Mouse (Mus musculus): ENCODE measurements around the gene Prkag1.

The Prkag1 gene

DNA sequence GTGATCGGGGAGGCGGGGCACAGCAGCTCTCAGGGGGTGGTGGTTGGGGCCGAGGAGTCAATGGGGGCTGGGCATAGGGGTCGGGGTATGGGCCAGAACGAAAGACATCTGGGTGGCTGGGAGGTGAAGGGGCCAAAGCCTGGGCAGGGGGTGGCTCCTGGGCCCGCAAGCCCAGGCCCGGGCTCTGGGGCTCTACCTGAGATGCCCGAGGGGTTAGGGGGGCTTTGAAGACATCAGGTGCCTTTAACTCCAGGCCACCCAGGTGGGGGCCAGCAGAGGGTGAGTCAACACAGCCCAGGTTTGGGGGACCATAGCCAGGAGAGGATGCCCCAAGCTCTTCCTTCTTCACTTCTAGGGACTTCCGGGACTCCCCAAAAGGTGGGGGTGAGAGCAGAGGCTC lies 21.4 kb upstream of the Prkag1 start:
- DNase-seq: no peak

GRCm38 (mm10) chr15:98852071-98852470 lies 20.8 kb upstream of the Prkag1 start:
- no peak for DNase-seq

GRCm38 (mm10) chr15:98851229-98851818 lies 20.0 kb upstream of the Prkag1 start:
- DNase-seq: no peak

GRCm38 (mm10) chr15:98850668-98851067 lies 19.3 kb upstream of the Prkag1 start:
- DNase-seq: no peak

GRCm38 (mm10) chr15:98849956-98850600 lies 18.8 kb upstream of the Prkag1 start:
- DNase-seq: no peak

GRCm38 (mm10) chr15:98849165-98849564 lies 17.8 kb upstream of the Prkag1 start:
- DNase-seq: no peak

DNA sequence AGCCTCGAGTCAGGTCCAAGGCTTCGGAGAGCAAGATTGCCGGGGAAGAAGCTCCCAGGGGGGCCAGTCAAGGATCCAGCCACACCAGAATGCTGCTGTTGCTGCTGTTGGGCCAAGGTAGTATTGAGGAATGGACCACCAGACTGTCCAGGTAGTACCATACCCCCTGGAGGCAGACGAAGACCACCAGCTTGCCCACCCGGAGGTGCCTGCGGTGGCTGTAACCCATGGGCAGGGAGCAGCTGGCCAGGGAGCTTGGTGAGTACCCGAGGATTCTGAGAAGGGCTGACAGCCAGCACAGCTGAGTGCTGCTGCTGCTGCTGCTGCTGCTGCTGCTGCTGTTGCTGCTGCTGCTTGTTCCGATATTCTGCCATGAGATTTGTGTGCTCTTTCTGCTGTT lies 14.8 kb upstream of the Prkag1 start:
- DNase-seq: no peak

- no peak for DNase-seq
Observed at GRCm38 (mm10) chr15:98845149-98845548, 13.8 kb upstream of the Prkag1 start.

GRCm38 (mm10) chr15:98843595-98844223 lies 12.4 kb upstream of the Prkag1 start:
- no peak for DNase-seq

GRCm38 (mm10) chr15:98839671-98840585 lies 8.6 kb upstream of the Prkag1 start:
- DNase-seq: no peak

- DNase-seq: no peak
Observed at GRCm38 (mm10) chr15:98839161-98839560, 7.8 kb upstream of the Prkag1 start.

GRCm38 (mm10) chr15:98837743-98838103 lies 6.4 kb upstream of the Prkag1 start:
- DNase-seq: no peak

DNA sequence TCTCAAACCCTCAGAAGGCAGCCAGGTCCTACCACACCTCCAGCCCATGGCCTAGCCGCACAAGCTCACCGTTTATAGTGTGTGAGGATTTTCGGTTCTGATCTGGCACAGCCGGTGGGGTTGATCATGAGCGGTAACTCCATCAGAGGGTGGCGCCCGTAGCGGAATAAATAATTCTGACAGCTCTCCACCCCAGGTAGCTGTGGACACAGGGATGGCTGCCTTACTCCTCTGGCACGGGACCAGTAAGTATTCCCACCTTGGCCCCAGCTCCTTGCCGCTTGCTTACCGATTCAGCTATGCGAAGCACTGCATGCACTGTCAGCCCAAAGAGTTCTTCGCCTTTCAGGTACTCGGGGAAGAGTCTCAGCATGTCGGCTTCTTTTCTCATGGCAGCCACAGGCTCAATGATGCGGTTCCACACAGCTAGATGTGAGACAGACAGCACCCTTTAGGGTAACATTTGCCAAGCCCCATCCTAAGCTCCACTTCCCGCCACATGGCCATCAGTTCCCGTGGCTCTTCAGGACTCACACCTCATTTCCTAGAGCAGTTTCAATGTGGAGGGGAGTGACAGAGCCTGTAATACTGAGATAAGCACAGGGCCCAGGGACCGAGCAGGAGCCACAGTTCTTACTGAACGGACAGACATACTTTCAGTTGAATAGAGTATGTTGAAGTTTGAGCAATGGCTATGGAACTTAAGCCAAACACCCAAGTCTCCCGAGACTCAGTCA lies 5.9 kb upstream of the Prkag1 start:
- DNase-seq: no peak

DNA sequence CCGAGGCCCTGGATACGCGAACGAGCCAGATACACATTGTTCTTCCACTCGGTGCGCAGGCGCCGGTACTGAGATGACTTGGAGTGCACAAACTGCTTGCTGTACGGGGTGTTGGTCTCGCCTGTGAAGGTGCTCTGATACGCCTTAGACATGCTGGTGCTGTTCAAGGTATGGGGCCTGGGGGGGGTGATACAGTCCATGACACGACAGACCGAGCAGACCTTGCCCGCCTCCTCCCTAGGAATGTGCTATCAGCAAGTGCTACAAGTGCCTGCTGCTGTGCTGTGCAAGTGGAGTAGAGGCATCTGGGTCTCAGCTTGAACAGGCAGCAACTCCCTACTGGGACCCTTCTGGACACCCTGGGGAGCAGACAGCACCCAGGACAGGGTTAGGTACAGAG lies 4.0 kb upstream of the Prkag1 start:
- DNase-seq: no peak

DNA sequence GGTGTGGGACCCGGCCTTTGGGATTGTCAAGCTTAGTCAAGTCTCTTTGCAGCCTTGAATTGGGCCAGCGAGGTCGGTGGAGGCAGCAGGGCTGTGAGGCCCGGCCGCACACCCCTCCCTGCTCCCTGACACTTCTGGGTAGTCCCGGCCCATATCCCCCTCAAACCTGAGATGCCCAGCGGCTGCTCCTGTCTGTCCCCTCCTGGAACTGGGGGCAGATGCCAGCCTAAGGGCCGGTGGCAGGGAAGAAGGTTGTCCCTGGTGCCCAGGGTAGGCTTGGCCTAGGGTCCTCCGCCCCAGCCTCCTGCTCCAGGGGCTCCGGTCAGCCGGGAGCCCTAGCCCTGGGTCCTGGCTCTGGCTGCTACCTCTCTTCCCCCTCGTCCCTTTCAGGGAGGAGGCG lies 2.7 kb upstream of the Prkag1 start:
- DNase-seq: no peak

- DNase-seq: no peak
Observed at GRCm38 (mm10) chr15:98833281-98833680, 2.0 kb upstream of the Prkag1 start.

DNA sequence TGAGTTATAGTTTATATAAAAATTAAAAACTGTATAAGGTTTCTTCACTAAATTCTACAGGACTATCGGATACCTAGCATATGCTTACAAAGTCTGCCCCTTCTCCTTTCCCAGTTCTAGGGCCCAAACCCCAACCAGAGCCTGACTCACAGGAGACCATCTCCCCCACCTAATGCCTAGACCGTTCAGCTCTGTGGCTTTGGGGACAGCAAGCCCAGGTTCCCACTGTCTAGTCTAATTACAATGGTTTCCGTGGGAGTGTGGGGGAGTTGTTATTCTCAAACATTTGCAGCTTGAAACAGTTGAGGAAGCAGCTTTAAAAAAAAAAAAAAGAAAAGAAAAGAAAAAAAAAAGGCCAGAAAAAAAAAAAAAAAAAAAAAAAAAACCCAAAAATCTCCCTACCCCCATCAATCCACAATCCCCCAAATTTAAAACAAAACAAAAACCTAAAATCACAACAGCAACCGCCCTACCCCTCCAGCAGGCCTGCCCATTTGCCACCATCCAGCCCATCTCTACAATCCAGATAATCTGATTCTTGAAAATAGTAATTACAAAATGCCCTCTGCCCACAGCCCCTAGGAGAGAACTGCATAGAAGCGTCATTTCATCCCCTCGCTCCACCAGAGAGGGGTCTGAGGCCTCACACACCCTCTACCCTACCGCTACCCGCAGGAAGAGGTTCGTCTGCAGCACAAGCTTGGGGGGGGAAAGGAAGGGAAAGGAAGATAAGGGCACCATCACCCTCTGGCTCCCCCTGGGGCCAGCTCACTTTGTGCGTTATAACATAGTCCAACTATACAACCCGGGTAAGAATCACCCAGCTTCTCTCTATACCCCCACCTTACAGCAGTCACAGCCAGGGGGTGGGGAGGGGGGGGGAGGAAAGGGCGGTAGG lies 1.1 kb upstream of the Prkag1 start:
- DNase-seq: peak; percentile 33

- no peak for DNase-seq
Observed at GRCm38 (mm10) chr15:98831684-98832035, 339 bp upstream of the Prkag1 start.

DNA sequence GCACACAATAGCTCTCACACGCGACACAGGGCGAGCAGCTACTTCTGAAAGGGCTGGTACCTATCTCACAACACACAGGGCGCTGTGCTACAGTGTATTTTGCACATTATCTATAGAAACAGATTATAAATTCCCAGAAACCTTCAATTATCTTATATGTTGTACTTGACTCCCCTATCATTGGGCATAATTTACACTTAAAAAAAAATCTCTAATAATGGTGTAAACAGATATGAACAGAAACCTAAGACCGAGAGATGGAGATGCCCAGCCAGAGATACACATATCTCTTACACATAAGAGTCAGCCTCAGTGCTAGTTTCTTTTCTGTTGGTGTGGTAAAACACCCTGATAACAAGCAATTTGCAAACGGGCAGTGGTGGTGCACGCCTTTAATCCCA lies 3.7 kb downstream of the Prkag1 start:
- DNase-seq: no peak

GRCm38 (mm10) chr15:98823434-98823833 lies 7.9 kb downstream of the Prkag1 start:
- DNase-seq: peak; percentile 31

DNA sequence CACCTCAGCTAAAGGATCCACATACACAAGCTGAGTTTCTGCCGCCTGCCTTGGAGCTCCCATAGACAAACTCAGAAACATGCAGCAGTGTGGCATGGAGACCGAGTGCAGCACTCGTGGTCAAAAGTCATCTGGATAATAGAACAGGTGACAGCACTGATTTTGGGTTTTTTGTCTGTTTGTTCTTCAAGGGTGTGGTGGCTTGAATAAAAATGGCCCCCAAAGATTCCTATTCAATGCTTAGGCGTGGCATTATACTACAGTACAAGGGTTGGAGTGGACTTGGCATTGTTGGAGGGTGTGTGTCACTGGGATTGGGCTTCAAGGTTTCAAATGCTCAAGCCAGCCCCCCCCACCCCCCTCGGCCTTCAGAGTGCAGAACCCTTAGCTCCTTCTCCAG lies 9.2 kb downstream of the Prkag1 start:
- DNase-seq: no peak

DNA sequence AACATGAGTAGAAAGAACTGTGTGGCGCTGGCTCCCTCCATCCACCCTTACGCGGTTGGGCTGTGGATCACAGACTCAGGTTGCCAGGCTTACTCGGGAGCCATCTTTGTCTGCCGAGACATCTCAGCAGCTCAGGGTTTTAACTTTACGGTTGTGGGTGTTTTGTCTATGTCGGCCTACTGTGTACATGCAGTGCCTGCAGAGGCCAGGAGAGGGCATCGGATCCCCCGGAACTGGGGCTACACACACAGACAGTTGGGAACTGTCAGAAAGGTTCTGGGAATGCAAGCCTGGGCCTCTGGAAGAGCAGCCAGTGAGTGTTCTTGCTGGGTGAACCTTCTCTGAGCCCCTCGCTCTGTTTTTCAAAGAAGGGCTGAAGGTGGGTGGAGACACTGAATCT lies 9.9 kb downstream of the Prkag1 start:
- DNase-seq: peak; percentile 38
